Mouse (Mus musculus) hindbrain, embryonic 13.5 days (tissue): Measurements from ENCODE around the gene Fcnb. TPM values are rescaled to one million over a fixed set of nuclear protein-coding genes. Genes with fewer than 3 reads are reported as not detected.

Source experiments
- ATAC-seq: fragments of 200-750 bp; cut with Nextera tagmentation; 2 replicates; pipeline ENCODE4 v1.8.0; 2017; ENCODE audit warnings: moderate TSS enrichment; ENCODE audit not compliant: low FRiP score
- H3K27ac ChIP-seq: fragments of 300-500 bp; sonication (generic); 2 replicates; pipeline ENCODE4 v1.5.1; 2015; ENCODE audit warnings: inconsistent platforms, mild to moderate bottlenecking, moderate library complexity
- H3K27me3 ChIP-seq: fragments of 300-500 bp; sonication (generic); 2 replicates; pipeline ENCODE4 v1.6.1; 2015; ENCODE audit warnings: mild to moderate bottlenecking, inconsistent platforms
- H3K36me3 ChIP-seq: fragments of 300-500 bp; sonication (generic); 2 replicates; pipeline ENCODE4 v1.6.1; 2015; ENCODE audit warnings: mild to moderate bottlenecking, inconsistent platforms
- H3K4me1 ChIP-seq: fragments of 300-500 bp; sonication (generic); replicated peaks from 2 replicates; pipeline ENCODE4 v1.6.1; 2015; ENCODE audit warnings: inconsistent platforms
- H3K4me2 ChIP-seq: fragments of 300-500 bp; sonication (generic); 2 replicates; pipeline ENCODE4 v1.6.1; 2015; ENCODE audit warnings: inconsistent platforms, mild to moderate bottlenecking, moderate library complexity
- H3K4me3 ChIP-seq: fragments of 300-500 bp; sonication (generic); 2 replicates; pipeline ENCODE4 v1.5.1; 2015; ENCODE audit warnings: mild to moderate bottlenecking, inconsistent platforms
- H3K9ac ChIP-seq: fragments of 300-500 bp; sonication (generic); 2 replicates; pipeline ENCODE4 v1.6.1; 2015; ENCODE audit warnings: mild to moderate bottlenecking, inconsistent platforms
- H3K9me3 ChIP-seq: fragments of 300-500 bp; sonication (generic); 2 replicates; pipeline ENCODE4 v1.6.1; 2016; ENCODE audit warnings: inconsistent platforms
- WGBS: fragments of 180-500 bp; shearing (Covaris S2); methylation state at CpG from one replicate; pipeline ENCODE4 v1.1.7; 2015; 5-methylcytosine and 5-hydroxymethylcytosine counted together
- polyA plus RNA-seq: library from polyadenylated mRNA; unstranded; fragments of >200 nt; fragmentation: Nextera tagmentation; extraction: Ambion mirVana; gene quantifications from 2 replicates; pipeline ENCODE4 v1.2.1, GENCODE M21; 2015

Gene Fcnb
- polyA plus RNA-seq: 0.19 TPM in 1 of 2 replicates, not detected in the other

GRCm38 (mm10) chr2:28084768-28085167 lies at the start of gene Fcnb:
Gene Fcnb, minus strand, starts transcription at chr2:28084885.
- no peak for ATAC-seq
- Histone ChIP-seq H3K4me3 (no peak within 1 kb of the TSS), H3K27me3 (no peaks in the 10 kb centered on the region), H3K9me3 (no peaks in the 10 kb centered on the region), H3K36me3 (no peaks in the 10 kb centered on the region), H3K4me1 (peaks cover 10% of the 10 kb centered on the region), H3K4me2 (no peak within 1 kb of the TSS), H3K9ac (no peak within 1 kb of the TSS), H3K27ac (no peak within 1 kb of the TSS)
- WGBS: 83% methylated on average over 3 of the region's 3 CpGs

- no peak for ATAC-seq
- no peaks in the 10 kb centered on the region for H3K27me3 ChIP-seq
- no peak overlapping the region for H3K27ac ChIP-seq
- no peak overlapping the region for H3K9ac ChIP-seq
- no peaks in the 10 kb centered on the region for H3K9me3 ChIP-seq
- 88% methylated on average over 9 of the region's 9 CpGs for WGBS
- H3K4me1 ChIP-seq: peaks cover 6% of the 10 kb centered on the region; the same call in 1 of the 2 replicates
- no peak overlapping the region for H3K4me2 ChIP-seq
- H3K4me3 ChIP-seq: no peak overlapping the region
- no peaks in the 10 kb centered on the region for H3K36me3 ChIP-seq
These were observed 49.1 kb upstream of the Fcnb start for GRCm38 (mm10) chr2:28133833-28134232.

- H3K4me1 ChIP-seq: no peaks in the 10 kb centered on the region
- no peak overlapping the region for H3K4me3 ChIP-seq
- H3K9me3 ChIP-seq: no peaks in the 10 kb centered on the region
- no peak overlapping the region for H3K9ac ChIP-seq
- no peaks in the 10 kb centered on the region for H3K36me3 ChIP-seq
- 89% methylated on average over 4 of the region's 4 CpGs for WGBS
- ATAC-seq: no peak
- H3K4me2 ChIP-seq: no peak overlapping the region
- H3K27ac ChIP-seq: no peak overlapping the region
- H3K27me3 ChIP-seq: no peaks in the 10 kb centered on the region
These were observed 47.4 kb upstream of the Fcnb start for GRCm38 (mm10) chr2:28132117-28132516.

- no peak overlapping the region for H3K4me2 ChIP-seq
- H3K36me3 ChIP-seq: no peaks in the 10 kb centered on the region
- no peak overlapping the region for H3K9ac ChIP-seq
- H3K4me1 ChIP-seq: 0 out of 2 replicates have a peak, but pooled peaks cover 2% of the 10 kb centered on the region
- no peaks in the 10 kb centered on the region for H3K27me3 ChIP-seq
- no peak overlapping the region for H3K27ac ChIP-seq
- no peaks in the 10 kb centered on the region for H3K9me3 ChIP-seq
- 80% methylated on average over 12 of the region's 12 CpGs for WGBS
- no peak for ATAC-seq
- H3K4me3 ChIP-seq: no peak overlapping the region
These were observed 42.2 kb upstream of the Fcnb start for GRCm38 (mm10) chr2:28126763-28127438.

GRCm38 (mm10) chr2:28123910-28124309 lies 39.2 kb upstream of the Fcnb start:
- no peaks in the 10 kb centered on the region for H3K27me3 ChIP-seq
- H3K9ac ChIP-seq: no peak overlapping the region
- no peak overlapping the region for H3K4me3 ChIP-seq
- no peak for ATAC-seq
- WGBS: 98% methylated on average over 2 of the region's 2 CpGs
- no peak overlapping the region for H3K27ac ChIP-seq
- no peaks in the 10 kb centered on the region for H3K9me3 ChIP-seq
- H3K4me2 ChIP-seq: no peak overlapping the region
- H3K4me1 ChIP-seq: peaks cover 15% of the 10 kb centered on the region
- no peaks in the 10 kb centered on the region for H3K36me3 ChIP-seq

- Histone ChIP-seq H3K27me3 (0 out of 2 replicates have a peak, but pooled peaks cover under 1% of the 10 kb centered on the region), H3K9me3 (no peaks in the 10 kb centered on the region), H3K9ac (no peak overlapping the region), H3K4me2 (no peak overlapping the region), H3K4me1 (peaks cover 32% of the 10 kb centered on the region), H3K4me3 (no peak overlapping the region), H3K27ac (no peak overlapping the region), H3K36me3 (no peaks in the 10 kb centered on the region)
- WGBS: 94% methylated on average over 4 of the region's 4 CpGs
- ATAC-seq: no peak
These were observed 36.6 kb upstream of the Fcnb start for GRCm38 (mm10) chr2:28121309-28121708.

GRCm38 (mm10) chr2:28120342-28120741 lies 35.7 kb upstream of the Fcnb start:
- H3K36me3 ChIP-seq: no peaks in the 10 kb centered on the region
- H3K9me3 ChIP-seq: no peaks in the 10 kb centered on the region
- WGBS: 96% methylated on average over 9 of the region's 9 CpGs

GRCm38 (mm10) chr2:28118518-28119116 lies 33.9 kb upstream of the Fcnb start:
- ATAC-seq: 0 out of 2 replicates have a peak, but pooled peaks have one; percentile 34
- Histone ChIP-seq H3K4me2 (0 out of 2 replicates have a peak overlapping the region, but pooled peaks have one; percentile 8), H3K27me3 (0 out of 2 replicates have a peak, but pooled peaks cover 7% of the 10 kb centered on the region), H3K9me3 (no peaks in the 10 kb centered on the region), H3K4me1 (peaks cover 41% of the 10 kb centered on the region), H3K4me3 (no peak overlapping the region), H3K9ac (no peak overlapping the region; the same call in 1 of the 2 replicates), H3K36me3 (no peaks in the 10 kb centered on the region), H3K27ac (peak overlapping the region; percentile 77)
- 34% methylated on average over 6 of the region's 6 CpGs for WGBS

More at GRCm38 (mm10) chr2:28120342-28120741, 35.7 kb upstream of the Fcnb start:
- Histone ChIP-seq H3K9ac (no peak overlapping the region), H3K4me3 (no peak overlapping the region), H3K27ac (no peak overlapping the region), H3K4me2 (no peak overlapping the region), H3K27me3 (0 out of 2 replicates have a peak, but pooled peaks cover 7% of the 10 kb centered on the region), H3K4me1 (peaks cover 32% of the 10 kb centered on the region)
- ATAC-seq: no peak

- peaks cover 41% of the 10 kb centered on the region for H3K4me1 ChIP-seq
- no peaks in the 10 kb centered on the region for H3K9me3 ChIP-seq
- H3K4me2 ChIP-seq: 0 out of 2 replicates have a peak overlapping the region, but pooled peaks have one; percentile 8
- peak overlapping the region; percentile 77 for H3K27ac ChIP-seq
- H3K9ac ChIP-seq: no peak overlapping the region; the same call in 1 of the 2 replicates
- peak; percentile 84 for ATAC-seq
- 27% methylated on average over 11 of the region's 11 CpGs for WGBS
- H3K36me3 ChIP-seq: no peaks in the 10 kb centered on the region
- H3K27me3 ChIP-seq: 0 out of 2 replicates have a peak, but pooled peaks cover 7% of the 10 kb centered on the region
- H3K4me3 ChIP-seq: no peak overlapping the region
These were observed 33.0 kb upstream of the Fcnb start for GRCm38 (mm10) chr2:28117490-28118308.

GRCm38 (mm10) chr2:28108763-28109162 lies 24.1 kb upstream of the Fcnb start:
- 70% methylated on average over 5 of the region's 5 CpGs for WGBS
- Histone ChIP-seq H3K27me3 (no peaks in the 10 kb centered on the region), H3K9me3 (no peaks in the 10 kb centered on the region), H3K9ac (no peak overlapping the region), H3K36me3 (no peaks in the 10 kb centered on the region), H3K4me2 (no peak overlapping the region), H3K4me1 (no peaks in the 10 kb centered on the region; the same call in 1 of the 2 replicates), H3K27ac (no peak overlapping the region), H3K4me3 (no peak overlapping the region)
- ATAC-seq: no peak

GRCm38 (mm10) chr2:28106002-28106401 lies 21.3 kb upstream of the Fcnb start:
- 68% methylated on average over 2 of the region's 2 CpGs for WGBS
- ATAC-seq: no peak
- no peak overlapping the region for H3K27ac ChIP-seq
- no peak overlapping the region for H3K9ac ChIP-seq
- no peaks in the 10 kb centered on the region for H3K4me1 ChIP-seq
- H3K36me3 ChIP-seq: no peaks in the 10 kb centered on the region
- H3K4me2 ChIP-seq: no peak overlapping the region
- no peaks in the 10 kb centered on the region for H3K9me3 ChIP-seq
- H3K27me3 ChIP-seq: no peaks in the 10 kb centered on the region
- no peak overlapping the region for H3K4me3 ChIP-seq

GRCm38 (mm10) chr2:28103653-28104052 lies 19.0 kb upstream of the Fcnb start:
- WGBS: 62% methylated on average over 2 of the region's 2 CpGs
- H3K4me3 ChIP-seq: no peak overlapping the region
- no peak overlapping the region for H3K4me2 ChIP-seq
- no peak overlapping the region for H3K9ac ChIP-seq
- H3K27ac ChIP-seq: no peak overlapping the region
- H3K4me1 ChIP-seq: peaks cover 21% of the 10 kb centered on the region
- H3K36me3 ChIP-seq: no peaks in the 10 kb centered on the region
- H3K27me3 ChIP-seq: 0 out of 2 replicates have a peak, but pooled peaks cover 2% of the 10 kb centered on the region
- H3K9me3 ChIP-seq: no peaks in the 10 kb centered on the region
- no peak for ATAC-seq
